17 mouse cellular contexts compared by ENCODE assay signal in genomic region chr15:32434274-32434673, GRCm38 (mm10).
"Had no signal": no experiment of that assay in that cellular context is flagged by ENCODE, and none has a peak within 500 bp of the region (broad histone marks: within the 10 kb centered on the region; RNA-seq: fewer than 3 reads in every experiment).

No protein-coding gene starts in this region.

- H3K27me3 ChIP-seq: liver, embryonic 15.5 days; lung, embryonic 15.5 days; megakaryocyte, embryonic 14.5 days; midbrain, embryonic 12.5 days; neural tube, embryonic 12.5 days; stomach, embryonic 15.5 days had no signal

- H3K4me1 ChIP-seq: liver, embryonic 15.5 days; megakaryocyte, embryonic 14.5 days; stomach, embryonic 15.5 days had no signal

- H3K9me3 ChIP-seq: liver, embryonic 15.5 days; lung, embryonic 15.5 days; megakaryocyte, embryonic 14.5 days; midbrain, embryonic 12.5 days; neural tube, embryonic 12.5 days; stomach, embryonic 15.5 days had no signal

- H3K4me2 ChIP-seq: liver, embryonic 15.5 days; lung, embryonic 15.5 days; midbrain, embryonic 12.5 days; neural tube, embryonic 12.5 days; stomach, embryonic 15.5 days had no signal

- H3K36me3 ChIP-seq: liver, embryonic 15.5 days; lung, embryonic 15.5 days; midbrain, embryonic 12.5 days; neural tube, embryonic 12.5 days; stomach, embryonic 15.5 days had no signal

- H3K9ac ChIP-seq: liver, embryonic 15.5 days; liver, postnatal 0 days; lung, embryonic 15.5 days; midbrain, embryonic 12.5 days; neural tube, embryonic 12.5 days; stomach, embryonic 15.5 days had no signal

- ATAC-seq: liver, postnatal 0 days; lung, postnatal 0 days; midbrain, embryonic 16.5 days had no signal

- H3K4me3 ChIP-seq: liver, embryonic 15.5 days; lung, embryonic 15.5 days; megakaryocyte, embryonic 14.5 days; midbrain, embryonic 12.5 days; neural tube, embryonic 12.5 days; stomach, embryonic 15.5 days had no signal

- DNase-seq: liver, postnatal 0 days; lung, adult 2 months; lung, postnatal 14 days; lung, postnatal 36 days; right cerebral cortex, postnatal 14 days; thymus, adult 18-20 months; thymus, postnatal 14 days; thymus, postnatal 36 days had no signal

- H3K27ac ChIP-seq: liver, embryonic 15.5 days; lung, embryonic 15.5 days; macrophage; midbrain, embryonic 12.5 days; neural tube, embryonic 12.5 days; stomach, embryonic 15.5 days had no signal
